Comparison of ENCODE assay signal across 9 mouse cellular contexts in genomic region chr2:153611241-153611630, GRCm38 (mm10). TPM values are rescaled to one million over a fixed set of nuclear protein-coding genes. Genes with fewer than 3 reads are reported as not detected.
DNase-seq lines count a peak whose midpoint lies in the region; ATAC-seq and TF ChIP-seq lines count a peak whose summit lies in the region.
"Had no signal": no experiment of that assay in that cellular context is flagged by ENCODE, and none has a peak within 500 bp of the region (broad histone marks: within the 10 kb centered on the region; RNA-seq: fewer than 3 reads in every experiment).

No protein-coding gene starts in this region.

- no peak for DNase-seq in kidney, adult 2 months
- no peak for DNase-seq in hindbrain, postnatal 0 days (ENCODE audit: low spot score)
- DNase-seq in spleen, adult 12 weeks (ENCODE audit: low spot score) = no peak
- DNase-seq in cerebellum, adult 18-20 months = no peak
- DNase-seq: thymus, postnatal 36 days had no signal

- no peaks in the 10 kb centered on the region for H3K36me3 ChIP-seq in kidney, embryonic 14.5 days (ENCODE audit: control insufficient read depth, insufficient read depth, low read length)
- H3K36me3 ChIP-seq in kidney, adult 2 months (ENCODE audit: control insufficient read depth, insufficient read depth, low read length) = no peaks in the 10 kb centered on the region
- no peaks in the 10 kb centered on the region for H3K36me3 ChIP-seq in embryonic facial prominence, embryonic 12.5 days
- no peaks in the 10 kb centered on the region for H3K36me3 ChIP-seq in hindbrain, postnatal 0 days (ENCODE audit: insufficient read depth, low read length)
- no peaks in the 10 kb centered on the region for H3K36me3 ChIP-seq in midbrain, embryonic 16.5 days (ENCODE audit: control insufficient read depth, insufficient read depth, low read length)

- no peaks in the 10 kb centered on the region for H3K27me3 ChIP-seq in kidney, embryonic 14.5 days (ENCODE audit: control insufficient read depth, insufficient read depth, low read length)
- no peaks in the 10 kb centered on the region for H3K27me3 ChIP-seq in kidney, adult 2 months (replicated peaks; ENCODE audit: control insufficient read depth, insufficient read depth, low read length)
- no peaks in the 10 kb centered on the region for H3K27me3 ChIP-seq in embryonic facial prominence, embryonic 12.5 days
- no peaks in the 10 kb centered on the region for H3K27me3 ChIP-seq in hindbrain, postnatal 0 days (ENCODE audit: insufficient read depth, low read length)
- H3K27me3 ChIP-seq in midbrain, embryonic 16.5 days (ENCODE audit: control insufficient read depth, insufficient read depth, low read depth, low read length) = no peaks in the 10 kb centered on the region

- H3K4me2 ChIP-seq in kidney, embryonic 14.5 days (replicated peaks; ENCODE audit: low read depth, low read length) = no peak overlapping the region
- H3K4me2 ChIP-seq in embryonic facial prominence, embryonic 12.5 days (replicated peaks) = no peak overlapping the region
- no peak overlapping the region for H3K4me2 ChIP-seq in hindbrain, postnatal 0 days (ENCODE audit: low read depth, low read length)
- H3K4me2 ChIP-seq in midbrain, embryonic 16.5 days (ENCODE audit: low read length) = no peak overlapping the region

- no peak for TF ChIP-seq CTCF in kidney, adult 2 months (conservative IDR thresholded peaks at IDR 0.05; ENCODE audit: insufficient read depth, insufficient read length, low read depth, low read length)
- TF ChIP-seq CTCF in hindbrain, postnatal 0 days (IDR thresholded peaks at IDR 0.05; ENCODE audit: low read depth) = no peak

- H3K9ac ChIP-seq in kidney, embryonic 14.5 days (ENCODE audit: low read depth, low read length) = peak overlapping the region; percentile 42; the same call in 1 of the 2 replicates
- H3K9ac ChIP-seq in embryonic facial prominence, embryonic 12.5 days = no peak overlapping the region
- H3K9ac ChIP-seq in hindbrain, postnatal 0 days (replicated peaks; ENCODE audit: low read length) = peak overlapping the region; percentile 10; the same call in 1 of the 2 replicates
- H3K9ac ChIP-seq in midbrain, embryonic 16.5 days (ENCODE audit: low read depth, low read length) = peak overlapping the region; percentile 53; the same call in 1 of the 2 replicates

- H3K27ac ChIP-seq in kidney, embryonic 14.5 days (ENCODE audit: low read depth, low read length) = peak overlapping the region; percentile 80
- H3K27ac ChIP-seq in kidney, adult 2 months (ENCODE audit: insufficient read depth, low read depth, low read length) = no peak overlapping the region
- H3K27ac ChIP-seq in embryonic facial prominence, embryonic 12.5 days = peak overlapping the region; percentile 74
- peak overlapping the region; percentile 75 for H3K27ac ChIP-seq in hindbrain, postnatal 0 days
- peak overlapping the region; percentile 77 for H3K27ac ChIP-seq in midbrain, embryonic 16.5 days (ENCODE audit: low read length)

- no peak for TF ChIP-seq POLR2A in kidney, adult 2 months (IDR thresholded peaks at IDR 0.05; ENCODE audit: low read depth, low read length)

- 67% methylated on average over 7 of the region's 7 CpGs for WGBS in kidney, embryonic 14.5 days
- 77% methylated on average over 7 of the region's 7 CpGs for WGBS in kidney, adult 2 months
- WGBS in embryonic facial prominence, embryonic 12.5 days = 53% methylated on average over 7 of the region's 7 CpGs
- 58% methylated on average over 7 of the region's 7 CpGs for WGBS in hindbrain, postnatal 0 days
- WGBS in midbrain, embryonic 16.5 days = 60% methylated on average over 7 of the region's 7 CpGs

- peaks cover 17% of the 10 kb centered on the region; the same call in 1 of the 2 replicates for H3K4me1 ChIP-seq in kidney, embryonic 14.5 days (ENCODE audit: control insufficient read depth, insufficient read depth, low read length)
- peaks cover 6% of the 10 kb centered on the region; the same call in 1 of the 2 replicates for H3K4me1 ChIP-seq in kidney, adult 2 months (ENCODE audit: control insufficient read depth, insufficient read depth, low read length)
- H3K4me1 ChIP-seq in embryonic facial prominence, embryonic 12.5 days = peaks cover 16% of the 10 kb centered on the region
- H3K4me1 ChIP-seq in hindbrain, postnatal 0 days (ENCODE audit: insufficient read depth, low read length) = peaks cover 8% of the 10 kb centered on the region; the same call in 1 of the 2 replicates
- H3K4me1 ChIP-seq in midbrain, embryonic 16.5 days (ENCODE audit: control insufficient read depth, insufficient read depth, low read length) = peaks cover 21% of the 10 kb centered on the region

- ATAC-seq in kidney, embryonic 14.5 days (ENCODE audit: low FRiP score, low TSS enrichment) = no peak
- ATAC-seq in embryonic facial prominence, embryonic 12.5 days (ENCODE audit: insufficient number of reproducible peaks, insufficient read depth, low FRiP score, low TSS enrichment) = no peak
- no peak for ATAC-seq in hindbrain, postnatal 0 days
- no peak for ATAC-seq in midbrain, embryonic 16.5 days
- no peak for ATAC-seq in CD4-positive, CD25-positive, alpha-beta regulatory T cell, adult 4 months

- no peak overlapping the region for H3K4me3 ChIP-seq in kidney, embryonic 14.5 days (ENCODE audit: low read length)
- H3K4me3 ChIP-seq in kidney, adult 2 months (ENCODE audit: insufficient read depth, low read depth, low read length) = no peak overlapping the region
- H3K4me3 ChIP-seq in embryonic facial prominence, embryonic 12.5 days = no peak overlapping the region
- H3K4me3 ChIP-seq in hindbrain, postnatal 0 days (ENCODE audit: low read length) = no peak overlapping the region
- H3K4me3 ChIP-seq in midbrain, embryonic 16.5 days (ENCODE audit: low read depth, low read length) = no peak overlapping the region

- H3K9me3 ChIP-seq in kidney, embryonic 14.5 days (ENCODE audit: control insufficient read depth, low read length) = no peaks in the 10 kb centered on the region
- no peaks in the 10 kb centered on the region for H3K9me3 ChIP-seq in embryonic facial prominence, embryonic 12.5 days
- no peaks in the 10 kb centered on the region for H3K9me3 ChIP-seq in hindbrain, postnatal 0 days (ENCODE audit: low read length)
- no peaks in the 10 kb centered on the region for H3K9me3 ChIP-seq in midbrain, embryonic 16.5 days (replicated peaks; ENCODE audit: control insufficient read depth, low read length, poor library complexity, severe bottlenecking)

RNA-seq across cellular contexts. Expression of gene Commd7, which starts 21.3 kb away (rescaled TPM):
- polyA plus RNA-seq in kidney, embryonic 14.5 days (2014; fragmentation: Nextera tagmentation; extraction: Ambion mirVana) = 64.9 and 78.0 TPM in 2 replicates
- 14.5 and 22.3 TPM in 2 replicates for polyA plus RNA-seq in kidney, adult 2 months (2012; rRNA removed)
- polyA plus RNA-seq in embryonic facial prominence, embryonic 12.5 days (2016; fragmentation: Nextera tagmentation; extraction: Ambion mirVana) = 71.3 and 73.0 TPM in 2 replicates
- total RNA-seq in hindbrain, postnatal 0 days (2014; rRNA removed) = 21.2 and 25.7 TPM in 2 replicates
- polyA plus RNA-seq in hindbrain, postnatal 0 days (2015; fragmentation: Nextera tagmentation; extraction: Ambion mirVana) = 88.0 and 93.4 TPM in 2 replicates
- polyA plus RNA-seq in midbrain, embryonic 16.5 days (2015; fragmentation: Nextera tagmentation; extraction: Ambion mirVana) = 102 and 104 TPM in 2 replicates
- polyA plus RNA-seq in CD4-positive, CD25-positive, alpha-beta regulatory T cell, adult 4 months (2017; shearing (Covaris generic)) = 100 to 1,000 TPM; 106 to 117 TPM

RNA-seq across cellular contexts. Expression of gene Dnmt3b, which starts 38.0 kb away (rescaled TPM):
- 13.3 and 20.2 TPM in 2 replicates for polyA plus RNA-seq in kidney, embryonic 14.5 days (2014; fragmentation: Nextera tagmentation; extraction: Ambion mirVana)
- polyA plus RNA-seq in kidney, adult 2 months (2012; rRNA removed) = 1.3 and 1.7 TPM in 2 replicates
- 15.0 and 15.1 TPM in 2 replicates for polyA plus RNA-seq in embryonic facial prominence, embryonic 12.5 days (2016; fragmentation: Nextera tagmentation; extraction: Ambion mirVana)
- total RNA-seq in hindbrain, postnatal 0 days (2014; rRNA removed) = 2.5 and 2.9 TPM in 2 replicates
- polyA plus RNA-seq in hindbrain, postnatal 0 days (2015; fragmentation: Nextera tagmentation; extraction: Ambion mirVana) = 2.7 and 2.8 TPM in 2 replicates
- 3.0 and 3.5 TPM in 2 replicates for polyA plus RNA-seq in midbrain, embryonic 16.5 days (2015; fragmentation: Nextera tagmentation; extraction: Ambion mirVana)
- polyA plus RNA-seq in CD4-positive, CD25-positive, alpha-beta regulatory T cell, adult 4 months (2017; shearing (Covaris generic)) = 1 to 10 TPM; 3.6 to 5.7 TPM
